Mouse (Mus musculus) embryonic facial prominence, embryonic 11.5 days (tissue): ENCODE measurements around the gene Vps53. TPM values are rescaled to one million over a fixed set of nuclear protein-coding genes. Genes with fewer than 3 reads are reported as not detected.

Experiments used
- ATAC-seq: fragments of 200-750 bp; cut with Nextera tagmentation; replicated peaks from 2 replicates; pipeline ENCODE4 v1.8.0; 2017; ENCODE audit warnings: low read depth; ENCODE audit not compliant: insufficient number of reproducible peaks, low FRiP score, low TSS enrichment
- DNase-seq: peaks from one replicate; pipeline ENCODE4 v3.0.0-alpha.2; 2015; ENCODE audit warnings: low spot score
- H3K27ac ChIP-seq: fragments of 300-500 bp; sonication (generic); replicated peaks from 2 replicates; pipeline ENCODE4 v1.5.1; 2014; ENCODE audit warnings: mild to moderate bottlenecking, low read depth, low read length, control low read depth
- H3K27me3 ChIP-seq: fragments of 300-500 bp; sonication (generic); 2 replicates; pipeline ENCODE4 v1.6.1; 2014; ENCODE audit warnings: mild to moderate bottlenecking, low read length, moderate library complexity, mixed read lengths; ENCODE audit not compliant: control insufficient read depth, insufficient read depth
- H3K36me3 ChIP-seq: fragments of 300-500 bp; sonication (generic); replicated peaks from 2 replicates; pipeline ENCODE4 v1.6.1; 2014; ENCODE audit warnings: low read depth, mild to moderate bottlenecking, low read length, moderate library complexity, mixed read lengths; ENCODE audit not compliant: control insufficient read depth, insufficient read depth
- H3K4me1 ChIP-seq: fragments of 300-500 bp; sonication (generic); 2 replicates; pipeline ENCODE4 v1.6.1; 2014; ENCODE audit warnings: low read length, mixed read lengths; ENCODE audit not compliant: control insufficient read depth, insufficient read depth
- H3K4me2 ChIP-seq: fragments of 300-500 bp; sonication (generic); 2 replicates; pipeline ENCODE4 v1.6.1; 2014; ENCODE audit warnings: low read depth, mild to moderate bottlenecking, control low read depth, low read length, moderate library complexity
- H3K4me3 ChIP-seq: fragments of 300-500 bp; sonication (generic); 2 replicates; pipeline ENCODE4 v1.5.1; 2014; ENCODE audit warnings: low read depth, low read length, control low read depth
- H3K9ac ChIP-seq: fragments of 300-500 bp; sonication (generic); replicated peaks from 2 replicates; pipeline ENCODE4 v1.6.1; 2014; ENCODE audit warnings: mild to moderate bottlenecking, control low read depth, low read length
- H3K9me3 ChIP-seq: fragments of 300-500 bp; sonication (generic); replicated peaks from 2 replicates; pipeline ENCODE4 v1.6.1; 2016; ENCODE audit warnings: mild to moderate bottlenecking, low read length, inconsistent platforms, mixed read lengths; ENCODE audit not compliant: control insufficient read depth
- WGBS: fragments of 180-500 bp; shearing (Covaris S2); extraction: QIAGEN DNeasy Blood & Tissue Kit; methylation state at CpG from one replicate; pipeline ENCODE4 v1.1.7; 2014; 5-methylcytosine and 5-hydroxymethylcytosine counted together
- polyA plus RNA-seq: library from polyadenylated mRNA; unstranded; fragments of >200 nt; fragmentation: Nextera tagmentation; extraction: Ambion mirVana; gene quantifications from 2 replicates; pipeline ENCODE4 v1.2.1, GENCODE M21; 2014

The Vps53 gene
- polyA plus RNA-seq, 1 experiment from 2014 or later = 41.1 TPM

DNA sequence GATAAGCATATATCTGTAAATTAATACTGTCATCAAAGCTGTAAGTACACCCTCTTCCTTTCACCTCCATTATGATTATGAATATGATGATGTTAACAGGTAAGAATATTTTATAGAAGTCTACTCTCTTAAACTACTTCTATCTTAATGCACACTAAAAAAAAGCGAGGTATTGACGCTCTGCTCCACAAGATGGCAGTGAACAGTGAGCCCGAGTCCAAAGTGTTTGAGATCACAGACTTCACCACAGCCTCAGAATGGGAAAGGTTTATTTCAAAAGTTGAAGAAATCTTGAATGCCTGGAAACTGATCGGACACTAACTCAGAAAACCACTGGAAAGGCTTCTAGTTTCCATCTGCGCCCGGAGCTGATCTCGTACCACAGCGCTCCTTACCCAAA, 85.8 kb downstream of the Vps53 start:
- H3K4me2 ChIP-seq = no peak overlapping the region
- H3K36me3 ChIP-seq = no peaks in the 10 kb centered on the region
- no peak overlapping the region for H3K4me3 ChIP-seq
- H3K27ac ChIP-seq = no peak overlapping the region
- DNase-seq = no peak
- 91% methylated on average over 8 of the region's 8 CpGs for WGBS
- H3K27me3 ChIP-seq = no peaks in the 10 kb centered on the region
- no peaks in the 10 kb centered on the region for H3K4me1 ChIP-seq
- H3K9me3 ChIP-seq = no peaks in the 10 kb centered on the region
- no peak for ATAC-seq
- H3K9ac ChIP-seq = no peak overlapping the region

- H3K27ac ChIP-seq = no peak overlapping the region
- DNase-seq (no peak), ATAC-seq (no peak)
- no peak overlapping the region for H3K4me2 ChIP-seq
- WGBS = 93% methylated on average over 6 of the region's 6 CpGs
- no peaks in the 10 kb centered on the region for H3K9me3 ChIP-seq
- no peak overlapping the region for H3K9ac ChIP-seq
- H3K36me3 ChIP-seq = no peaks in the 10 kb centered on the region
- H3K4me1 ChIP-seq = no peaks in the 10 kb centered on the region
- no peaks in the 10 kb centered on the region for H3K27me3 ChIP-seq
- no peak overlapping the region for H3K4me3 ChIP-seq
These were observed 89.7 kb downstream of the Vps53 start for GRCm38 (mm10) chr11:76089776-76090175.

- H3K36me3 ChIP-seq = no peaks in the 10 kb centered on the region
- H3K9me3 ChIP-seq = no peaks in the 10 kb centered on the region
- no peak for DNase-seq
- H3K4me2 ChIP-seq = no peak overlapping the region
- H3K4me1 ChIP-seq = peaks cover 2% of the 10 kb centered on the region; the same call in 1 of the 2 replicates
- no peak overlapping the region for H3K4me3 ChIP-seq
- ATAC-seq = no peak
- H3K27me3 ChIP-seq = no peaks in the 10 kb centered on the region
- WGBS = 74% methylated on average over 4 of the region's 4 CpGs
- H3K9ac ChIP-seq = no peak overlapping the region
- H3K27ac ChIP-seq = no peak overlapping the region
These were observed 90.9 kb downstream of the Vps53 start for GRCm38 (mm10) chr11:76088506-76088905.

- no peaks in the 10 kb centered on the region for H3K27me3 ChIP-seq
- peaks cover 2% of the 10 kb centered on the region; the same call in 1 of the 2 replicates for H3K4me1 ChIP-seq
- ATAC-seq = no peak
- no peak overlapping the region for H3K27ac ChIP-seq
- H3K9me3 ChIP-seq = no peaks in the 10 kb centered on the region
- H3K4me3 ChIP-seq = no peak overlapping the region
- H3K4me2 ChIP-seq = no peak overlapping the region
- WGBS = 71% methylated on average over 5 of the region's 5 CpGs
- DNase-seq = peak; percentile 61
- H3K36me3 ChIP-seq = no peaks in the 10 kb centered on the region
- H3K9ac ChIP-seq = no peak overlapping the region
These were observed 93.4 kb downstream of the Vps53 start for GRCm38 (mm10) chr11:76085898-76086591.

DNA sequence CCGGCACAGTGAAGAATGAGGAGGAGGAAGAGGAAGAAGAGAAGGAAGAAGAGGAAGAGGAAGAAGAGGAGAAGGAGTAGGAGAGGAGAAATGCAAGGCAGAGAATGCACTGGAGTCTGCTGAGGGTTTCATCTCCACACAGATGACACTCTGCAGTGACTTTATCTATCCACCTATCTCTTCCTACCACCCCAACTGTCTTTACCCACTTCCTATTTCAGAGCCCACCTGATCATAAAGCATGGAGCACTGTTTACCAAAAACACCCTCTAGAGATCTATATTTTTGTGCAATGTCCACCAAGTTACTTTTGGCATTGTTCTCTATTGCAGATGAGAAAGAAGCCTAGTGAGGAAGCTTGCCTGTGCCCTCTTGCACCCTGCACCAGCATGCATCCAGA, 94.5 kb downstream of the Vps53 start:
- Histone ChIP-seq H3K27ac (no peak overlapping the region), H3K9me3 (no peaks in the 10 kb centered on the region), H3K27me3 (no peaks in the 10 kb centered on the region), H3K4me3 (no peak overlapping the region), H3K9ac (no peak overlapping the region), H3K4me1 (peaks cover 2% of the 10 kb centered on the region; the same call in 1 of the 2 replicates), H3K4me2 (no peak overlapping the region), H3K36me3 (no peaks in the 10 kb centered on the region)
- ATAC-seq (no peak), DNase-seq (no peak)
- 79% methylated on average over 1 of the region's 1 CpGs for WGBS

GRCm38 (mm10) chr11:76083941-76084367, 95.5 kb downstream of the Vps53 start:
- H3K9ac ChIP-seq = no peak overlapping the region
- ATAC-seq (no peak), DNase-seq (peak; percentile 75)
- no peaks in the 10 kb centered on the region for H3K9me3 ChIP-seq
- H3K36me3 ChIP-seq = no peaks in the 10 kb centered on the region
- no peaks in the 10 kb centered on the region for H3K27me3 ChIP-seq
- no peak overlapping the region for H3K27ac ChIP-seq
- no peak overlapping the region for H3K4me3 ChIP-seq
- WGBS = 27% methylated on average over 3 of the region's 3 CpGs
- H3K4me1 ChIP-seq = peaks cover 2% of the 10 kb centered on the region; the same call in 1 of the 2 replicates
- H3K4me2 ChIP-seq = no peak overlapping the region

DNA sequence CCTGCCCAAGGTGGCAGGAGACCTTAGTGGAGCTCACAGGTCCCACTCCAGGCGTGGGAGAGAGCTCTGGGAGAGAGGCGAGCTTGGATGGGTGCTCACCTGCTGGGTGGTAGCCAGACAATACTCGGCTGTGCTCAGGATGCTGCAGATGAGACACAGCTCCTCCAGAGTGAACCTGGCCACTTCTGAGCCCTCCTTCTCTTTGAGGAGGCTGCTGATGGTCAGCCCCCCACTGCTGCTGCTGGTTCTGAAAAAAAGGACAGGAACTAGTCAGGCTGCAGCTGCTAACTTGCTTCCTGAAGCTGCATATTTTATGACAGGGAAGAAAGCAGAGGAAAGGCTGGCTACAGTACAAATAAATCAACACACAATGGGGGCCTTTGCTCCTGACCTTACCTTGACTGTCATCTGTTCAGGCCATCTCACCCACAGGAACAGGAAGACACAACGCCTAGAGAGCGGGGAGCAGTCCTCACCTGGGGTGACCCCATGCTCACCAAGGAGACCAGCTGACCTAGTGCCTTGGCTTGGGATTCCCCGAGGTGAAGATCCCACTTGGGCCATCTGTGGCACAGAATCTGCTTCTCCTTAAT, 98.3 kb downstream of the Vps53 start:
- Histone ChIP-seq H3K9me3 (no peaks in the 10 kb centered on the region), H3K36me3 (no peaks in the 10 kb centered on the region), H3K4me2 (no peak overlapping the region), H3K27me3 (no peaks in the 10 kb centered on the region), H3K4me1 (peaks cover 2% of the 10 kb centered on the region; the same call in 1 of the 2 replicates), H3K9ac (no peak overlapping the region), H3K27ac (no peak overlapping the region), H3K4me3 (no peak overlapping the region)
- WGBS = 80% methylated on average over 6 of the region's 6 CpGs
- no peak for ATAC-seq
- DNase-seq = no peak

DNA sequence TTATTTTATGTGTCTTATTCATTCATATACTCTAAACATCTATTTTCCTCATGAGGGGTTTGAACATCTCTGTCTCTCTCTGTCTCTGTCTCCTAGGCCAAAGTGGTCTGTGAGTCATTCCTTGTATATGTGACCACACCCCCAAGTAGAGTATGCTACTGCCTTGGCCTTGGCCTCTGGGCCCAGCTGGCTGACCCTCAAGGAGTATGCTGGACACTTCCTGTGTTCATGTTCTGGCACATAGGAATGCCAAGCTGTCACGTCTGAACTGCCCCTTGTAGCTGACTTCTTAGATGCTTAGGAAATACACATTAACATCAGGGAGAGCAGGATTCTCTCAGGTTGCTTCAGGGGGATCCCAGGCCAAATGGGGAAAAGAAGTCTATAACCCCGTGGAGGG, 99.2 kb downstream of the Vps53 start:
- H3K4me2 ChIP-seq = no peak overlapping the region
- no peaks in the 10 kb centered on the region for H3K27me3 ChIP-seq
- peaks cover 2% of the 10 kb centered on the region; the same call in 1 of the 2 replicates for H3K4me1 ChIP-seq
- no peak overlapping the region for H3K27ac ChIP-seq
- WGBS = 51% methylated on average over 2 of the region's 2 CpGs
- no peak for ATAC-seq
- no peak for DNase-seq
- H3K4me3 ChIP-seq = no peak overlapping the region
- H3K9me3 ChIP-seq = no peaks in the 10 kb centered on the region
- H3K36me3 ChIP-seq = no peaks in the 10 kb centered on the region
- H3K9ac ChIP-seq = no peak overlapping the region
